Mouse (Mus musculus): Measurements from ENCODE around the gene Phf13. TPM values are rescaled to one million over a fixed set of nuclear protein-coding genes. Genes with fewer than 3 reads are reported as not detected.

The Phf13 gene
- polyA plus RNA-seq, 1 experiment from 2014 or later = 30.1 TPM

DNA sequence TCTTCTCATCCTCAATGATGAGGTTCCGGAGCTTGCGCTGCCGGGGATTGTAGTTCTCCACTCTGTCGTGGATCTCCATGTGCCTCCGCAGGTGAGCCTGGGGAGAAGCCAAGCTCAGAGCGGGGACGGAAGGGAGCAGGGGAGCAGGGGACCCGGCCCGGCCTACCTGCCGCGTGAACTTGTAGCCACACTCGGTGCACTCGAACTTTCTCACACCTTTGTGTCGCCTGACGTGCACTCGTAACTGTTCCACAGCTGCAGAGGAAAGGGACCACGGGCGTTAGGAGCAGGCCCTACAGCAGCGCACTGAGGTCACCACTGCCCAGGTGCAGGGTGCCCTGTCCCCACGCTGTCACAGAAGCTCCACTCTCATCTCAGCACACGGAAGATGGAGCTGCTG is 24.0 kb upstream of the Phf13 start:
- peaks cover 84% of the 10 kb centered on the region for H3K36me3 ChIP-seq (ENCODE audit: control insufficient read depth, insufficient read depth, low read length)

DNA sequence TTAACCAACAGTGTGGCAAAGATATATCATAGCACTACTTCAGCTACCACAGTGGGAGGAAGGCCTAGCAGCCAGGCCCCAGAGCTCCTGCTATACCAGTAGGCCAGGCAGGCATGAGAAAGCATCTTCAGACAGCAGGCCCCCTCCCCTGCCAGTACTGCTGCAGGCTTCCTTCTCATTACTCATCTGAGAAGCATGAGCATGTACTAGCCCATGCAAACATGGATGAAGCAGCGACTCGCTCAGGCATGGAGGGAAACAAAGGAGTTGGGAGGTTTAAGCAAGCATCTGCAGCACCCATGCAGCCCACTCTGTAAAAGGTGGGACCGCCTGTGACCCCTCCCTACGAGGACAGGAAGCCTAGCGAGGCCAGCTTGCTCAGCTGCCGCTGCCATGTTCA is 23.0 kb upstream of the Phf13 start:
- 83% methylated on average over 6 of the region's 6 CpGs for WGBS

More for the DNA sequence above, 24.0 kb upstream of the Phf13 start:
- no peak overlapping the region for H3K9ac ChIP-seq (ENCODE audit: low read depth, low read length)
- 93% methylated on average over 21 of the region's 21 CpGs for WGBS
- H3K4me2 ChIP-seq (replicated peaks; ENCODE audit: low read depth, low read length) = no peak overlapping the region
- ATAC-seq (ENCODE audit: low FRiP score, low TSS enrichment) = no peak
- no peaks in the 10 kb centered on the region for H3K27me3 ChIP-seq (ENCODE audit: control insufficient read depth, insufficient read depth, low read length)
- no peak overlapping the region for H3K4me3 ChIP-seq (ENCODE audit: low read length)
- H3K27ac ChIP-seq (ENCODE audit: low read depth, low read length) = no peak overlapping the region
- H3K4me1 ChIP-seq (ENCODE audit: control insufficient read depth, insufficient read depth, low read length) = peaks cover 1% of the 10 kb centered on the region; the same call in 1 of the 2 replicates
- no peaks in the 10 kb centered on the region for H3K9me3 ChIP-seq (ENCODE audit: control insufficient read depth, low read length)

DNA sequence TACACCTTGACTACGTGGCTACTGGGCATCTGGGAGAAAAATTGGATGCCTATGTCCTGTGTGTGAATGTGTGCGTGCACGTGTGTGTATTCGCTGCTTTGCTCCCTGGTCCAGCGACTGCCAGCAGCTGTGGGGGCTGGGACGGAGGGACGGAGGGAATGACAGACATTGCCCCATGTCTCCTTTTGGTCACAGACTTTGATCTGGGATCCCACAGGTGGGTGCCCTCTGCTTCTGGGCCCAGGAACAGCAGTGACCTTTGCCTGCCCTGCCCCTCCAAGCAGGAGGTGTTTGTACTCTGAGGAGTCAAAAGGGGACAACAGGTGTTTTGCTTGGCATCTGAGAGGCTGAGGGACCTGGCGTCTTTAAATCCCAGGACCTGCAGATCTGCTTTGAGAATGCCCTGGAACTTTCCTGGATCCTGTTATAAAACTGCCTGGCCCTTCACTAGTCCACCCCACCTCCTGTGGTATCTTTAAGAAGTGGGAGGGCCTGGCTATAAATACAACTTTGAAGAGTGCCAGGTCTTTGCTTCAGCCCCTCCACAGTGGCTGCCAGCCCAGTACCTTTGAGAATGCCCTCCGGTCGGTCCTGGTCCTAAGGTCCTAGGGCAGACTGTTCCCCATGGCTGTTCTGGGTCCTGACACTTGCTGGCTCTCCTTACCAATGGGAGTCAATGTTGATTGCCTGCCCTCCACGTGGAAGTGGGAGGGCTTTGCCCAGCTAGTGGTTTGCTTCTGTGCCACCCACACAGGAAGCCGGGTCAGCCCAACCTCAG is 17.2 kb upstream of the Phf13 start:
- no peaks in the 10 kb centered on the region for H3K27me3 ChIP-seq (ENCODE audit: control insufficient read depth, insufficient read depth, low read length)
- no peak overlapping the region for H3K4me2 ChIP-seq (replicated peaks; ENCODE audit: low read depth, low read length)
- no peak for ATAC-seq (ENCODE audit: low FRiP score, low TSS enrichment)
- no peak overlapping the region for H3K4me3 ChIP-seq (ENCODE audit: low read length)
- H3K4me1 ChIP-seq (ENCODE audit: control insufficient read depth, insufficient read depth, low read length) = peaks cover 19% of the 10 kb centered on the region
- H3K36me3 ChIP-seq (ENCODE audit: control insufficient read depth, insufficient read depth, low read length) = peaks cover 50% of the 10 kb centered on the region
- WGBS = 83% methylated on average over 12 of the region's 12 CpGs
- no peak overlapping the region for H3K9ac ChIP-seq (ENCODE audit: low read depth, low read length)
- no peak overlapping the region for H3K27ac ChIP-seq (ENCODE audit: low read depth, low read length)
- H3K9me3 ChIP-seq (ENCODE audit: control insufficient read depth, low read length) = no peaks in the 10 kb centered on the region

More for the DNA sequence above, 23.0 kb upstream of the Phf13 start:
- Histone ChIP-seq H3K36me3 (ENCODE audit: control insufficient read depth, insufficient read depth, low read length) (peaks cover 87% of the 10 kb centered on the region), H3K9me3 (ENCODE audit: control insufficient read depth, low read length) (no peaks in the 10 kb centered on the region), H3K9ac (ENCODE audit: low read depth, low read length) (no peak overlapping the region), H3K4me2 (replicated peaks; ENCODE audit: low read depth, low read length) (no peak overlapping the region), H3K27me3 (ENCODE audit: control insufficient read depth, insufficient read depth, low read length) (no peaks in the 10 kb centered on the region), H3K4me1 (ENCODE audit: control insufficient read depth, insufficient read depth, low read length) (no peaks in the 10 kb centered on the region), H3K27ac (ENCODE audit: low read depth, low read length) (no peak overlapping the region), H3K4me3 (ENCODE audit: low read length) (no peak overlapping the region)
- no peak for ATAC-seq (ENCODE audit: low FRiP score, low TSS enrichment)

DNA sequence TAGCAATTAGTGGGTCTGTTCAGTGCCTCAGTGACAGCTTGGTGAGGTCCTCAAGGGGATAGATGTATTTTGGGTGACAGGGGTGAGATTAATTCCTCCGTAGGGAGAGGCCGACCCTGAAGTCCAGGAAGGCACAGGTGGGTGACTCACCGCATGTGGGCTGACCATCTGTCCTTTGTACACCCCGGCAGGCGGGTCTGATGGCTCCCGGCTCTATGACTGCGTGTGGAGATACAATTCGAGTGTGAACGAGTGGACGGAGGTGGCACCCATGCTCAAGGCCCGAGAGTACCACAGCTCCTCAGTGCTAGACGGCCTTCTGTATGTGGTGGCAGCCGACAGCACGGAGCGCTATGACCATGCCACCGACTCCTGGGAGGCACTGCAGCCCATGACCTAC is 16.1 kb upstream of the Phf13 start:
- no peak for ATAC-seq (ENCODE audit: low FRiP score, low TSS enrichment)
- Histone ChIP-seq H3K36me3 (ENCODE audit: control insufficient read depth, insufficient read depth, low read length) (peaks cover 43% of the 10 kb centered on the region), H3K27me3 (ENCODE audit: control insufficient read depth, insufficient read depth, low read length) (no peaks in the 10 kb centered on the region), H3K4me2 (replicated peaks; ENCODE audit: low read depth, low read length) (no peak overlapping the region), H3K4me1 (ENCODE audit: control insufficient read depth, insufficient read depth, low read length) (peaks cover 28% of the 10 kb centered on the region), H3K9me3 (ENCODE audit: control insufficient read depth, low read length) (no peaks in the 10 kb centered on the region), H3K4me3 (ENCODE audit: low read length) (no peak overlapping the region), H3K9ac (ENCODE audit: low read depth, low read length) (no peak overlapping the region), H3K27ac (ENCODE audit: low read depth, low read length) (no peak overlapping the region)
- WGBS = 93% methylated on average over 16 of the region's 16 CpGs

DNA sequence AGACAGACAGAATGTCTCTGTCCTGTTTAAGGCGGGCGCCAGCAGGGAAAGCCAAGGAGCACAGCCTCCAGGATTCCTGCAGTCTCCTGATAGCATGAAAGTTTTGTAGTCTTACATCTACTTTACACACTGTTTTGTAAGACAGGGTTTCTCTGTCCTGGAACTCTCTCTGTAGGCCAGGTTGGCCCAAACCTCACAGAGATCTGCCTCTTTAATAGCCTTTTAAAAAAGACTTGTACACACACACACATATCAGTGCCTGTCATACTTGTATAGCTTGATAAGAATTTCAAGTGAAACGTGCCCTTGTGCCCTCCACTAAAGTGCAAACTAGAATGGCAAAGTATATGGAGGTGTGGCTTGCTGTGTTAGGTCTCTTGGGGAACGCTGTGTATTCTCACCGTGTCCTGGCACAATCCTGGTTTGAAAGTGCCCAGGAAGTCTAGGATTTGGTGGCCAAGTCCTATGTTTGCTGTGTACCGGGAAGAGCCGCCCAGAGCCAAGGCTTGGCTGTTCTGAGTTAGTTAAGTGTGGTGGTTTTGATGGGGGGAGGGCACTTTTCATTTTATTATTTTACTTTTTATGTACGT is 15.2 kb upstream of the Phf13 start:
- Histone ChIP-seq H3K4me3 (ENCODE audit: low read length) (peak overlapping the region; percentile 81; the same call in 1 of the 2 replicates), H3K27me3 (ENCODE audit: control insufficient read depth, insufficient read depth, low read length) (no peaks in the 10 kb centered on the region), H3K36me3 (ENCODE audit: control insufficient read depth, insufficient read depth, low read length) (peaks cover 38% of the 10 kb centered on the region), H3K27ac (ENCODE audit: low read depth, low read length) (no peak overlapping the region), H3K9ac (ENCODE audit: low read depth, low read length) (peak overlapping the region; percentile 25; the same call in 1 of the 2 replicates), H3K4me1 (ENCODE audit: control insufficient read depth, insufficient read depth, low read length) (peaks cover 28% of the 10 kb centered on the region), H3K4me2 (replicated peaks; ENCODE audit: low read depth, low read length) (peak overlapping the region; percentile 98), H3K9me3 (ENCODE audit: control insufficient read depth, low read length) (no peaks in the 10 kb centered on the region)
- no peak for ATAC-seq (ENCODE audit: low FRiP score, low TSS enrichment)
- 82% methylated on average over 8 of the region's 8 CpGs for WGBS

DNA sequence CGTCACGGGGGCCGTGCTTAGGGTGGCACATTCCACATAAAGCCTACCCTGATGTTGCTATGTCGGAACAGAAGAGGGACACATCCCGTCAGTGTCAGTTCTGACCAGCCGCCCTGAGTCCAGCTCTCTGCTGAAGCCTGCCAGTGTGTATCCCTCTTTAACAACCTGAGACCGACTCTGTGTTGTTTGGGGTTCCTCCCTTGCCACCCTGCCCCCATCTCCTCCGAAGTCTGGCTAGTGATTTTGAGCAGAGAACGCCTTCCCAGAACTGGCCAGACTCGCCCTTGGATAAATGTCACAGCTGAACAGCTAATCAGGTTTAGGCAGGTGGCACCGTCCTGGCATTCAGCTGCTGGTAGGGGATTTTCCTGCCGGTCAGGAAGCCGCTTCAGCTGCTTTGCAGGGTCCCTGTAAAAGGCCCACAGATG is 14.7 kb upstream of the Phf13 start:
- peak overlapping the region; percentile 81 for H3K4me3 ChIP-seq (ENCODE audit: low read length)
- H3K4me2 ChIP-seq (replicated peaks; ENCODE audit: low read depth, low read length) = peak overlapping the region; percentile 98
- ATAC-seq (ENCODE audit: low FRiP score, low TSS enrichment) = no peak
- H3K36me3 ChIP-seq (ENCODE audit: control insufficient read depth, insufficient read depth, low read length) = peaks cover 33% of the 10 kb centered on the region
- H3K4me1 ChIP-seq (ENCODE audit: control insufficient read depth, insufficient read depth, low read length) = peaks cover 28% of the 10 kb centered on the region
- no peaks in the 10 kb centered on the region for H3K9me3 ChIP-seq (ENCODE audit: control insufficient read depth, low read length)
- 12% methylated on average over 13 of the region's 13 CpGs for WGBS
- no peak overlapping the region for H3K27ac ChIP-seq (ENCODE audit: low read depth, low read length)
- no peaks in the 10 kb centered on the region for H3K27me3 ChIP-seq (ENCODE audit: control insufficient read depth, insufficient read depth, low read length)
- H3K9ac ChIP-seq (ENCODE audit: low read depth, low read length) = peak overlapping the region; percentile 72; the same call in 1 of the 2 replicates

DNA sequence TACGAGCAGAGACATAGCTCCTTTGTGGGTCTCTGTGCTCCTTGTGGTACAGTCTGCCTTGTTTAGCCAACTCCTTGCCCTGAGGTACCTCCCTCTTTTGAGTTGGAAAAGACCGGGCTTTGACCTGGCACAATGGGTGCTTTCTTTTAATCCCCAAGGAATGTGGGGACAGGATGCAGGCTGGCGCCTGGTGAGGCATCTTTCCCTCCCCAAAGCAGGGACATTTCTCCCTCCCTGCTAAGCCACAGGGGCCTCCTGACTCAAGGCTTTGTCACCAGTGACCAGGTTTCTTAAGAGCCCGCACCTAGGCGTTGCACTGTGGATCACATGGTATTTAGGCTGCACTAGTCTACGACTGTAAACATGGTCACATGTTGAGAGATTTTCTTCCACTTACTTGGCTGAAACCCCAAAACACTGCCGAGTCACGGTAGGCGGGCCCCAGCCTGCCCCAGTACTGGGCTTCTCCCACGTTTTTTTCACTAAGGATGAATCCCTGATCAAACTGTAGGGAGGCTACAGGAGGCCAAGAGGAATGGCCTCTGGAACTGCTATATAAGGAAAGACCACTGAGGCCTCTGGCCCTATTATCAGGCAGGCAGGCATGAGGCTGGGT is 14.1 kb upstream of the Phf13 start:
- H3K9me3 ChIP-seq (ENCODE audit: control insufficient read depth, low read length) = no peaks in the 10 kb centered on the region
- H3K27ac ChIP-seq (ENCODE audit: low read depth, low read length) = no peak overlapping the region
- peak overlapping the region; percentile 81 for H3K4me3 ChIP-seq (ENCODE audit: low read length)
- peak overlapping the region; percentile 72; the same call in 1 of the 2 replicates for H3K9ac ChIP-seq (ENCODE audit: low read depth, low read length)
- peaks cover 28% of the 10 kb centered on the region for H3K36me3 ChIP-seq (ENCODE audit: control insufficient read depth, insufficient read depth, low read length)
- no peaks in the 10 kb centered on the region for H3K27me3 ChIP-seq (ENCODE audit: control insufficient read depth, insufficient read depth, low read length)
- H3K4me2 ChIP-seq (replicated peaks; ENCODE audit: low read depth, low read length) = peak overlapping the region; percentile 98
- WGBS = 1% methylated on average over 10 of the region's 10 CpGs
- H3K4me1 ChIP-seq (ENCODE audit: control insufficient read depth, insufficient read depth, low read length) = peaks cover 28% of the 10 kb centered on the region
- no peak for ATAC-seq (ENCODE audit: low FRiP score, low TSS enrichment)

DNA sequence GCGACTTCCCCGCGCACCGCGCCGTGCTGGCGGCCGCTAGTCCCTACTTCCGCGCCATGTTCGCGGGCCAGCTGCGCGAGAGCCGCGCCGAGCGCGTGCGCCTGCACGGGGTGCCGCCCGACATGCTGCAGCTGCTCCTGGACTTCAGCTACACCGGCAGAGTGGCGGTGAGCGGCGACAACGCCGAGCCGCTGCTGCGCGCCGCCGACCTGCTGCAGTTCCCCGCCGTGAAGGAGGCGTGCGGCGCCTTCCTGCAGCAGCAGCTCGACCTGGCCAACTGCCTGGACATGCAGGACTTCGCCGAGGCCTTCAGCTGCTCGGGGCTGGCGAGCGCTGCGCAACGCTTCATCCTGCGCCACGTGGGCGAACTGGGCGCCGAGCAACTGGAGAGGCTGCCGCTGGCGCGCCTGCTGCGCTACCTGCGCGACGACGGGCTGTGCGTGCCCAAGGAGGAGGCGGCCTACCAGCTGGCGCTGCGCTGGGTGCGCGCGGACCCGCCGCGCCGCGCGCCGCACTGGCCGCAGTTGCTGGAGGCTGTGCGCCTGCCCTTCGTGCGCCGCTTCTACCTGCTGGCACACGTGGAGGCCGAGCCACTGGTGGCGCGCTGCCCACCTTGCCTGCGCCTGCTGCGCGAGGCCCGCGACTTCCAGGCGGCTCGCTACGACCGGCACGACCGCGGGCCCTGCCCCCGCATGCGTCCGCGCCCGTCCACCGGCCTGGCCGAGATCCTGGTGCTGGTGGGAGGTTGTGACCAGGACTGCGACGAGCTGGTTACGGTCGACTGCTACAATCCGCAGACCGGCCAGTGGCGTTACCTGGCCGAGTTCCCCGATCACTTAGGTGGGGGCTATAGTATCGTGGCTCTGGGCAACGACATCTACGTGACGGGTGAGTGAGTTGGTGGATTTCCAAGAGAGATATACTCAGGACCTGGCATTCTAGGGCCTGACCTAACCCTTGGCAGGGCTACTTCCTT is 13.3 kb upstream of the Phf13 start:
- Histone ChIP-seq H3K36me3 (ENCODE audit: control insufficient read depth, insufficient read depth, low read length) (peaks cover 20% of the 10 kb centered on the region), H3K4me3 (ENCODE audit: low read length) (peak overlapping the region; percentile 81), H3K9ac (ENCODE audit: low read depth, low read length) (peak overlapping the region; percentile 72), H3K27me3 (ENCODE audit: control insufficient read depth, insufficient read depth, low read length) (no peaks in the 10 kb centered on the region), H3K9me3 (ENCODE audit: control insufficient read depth, low read length) (no peaks in the 10 kb centered on the region), H3K4me2 (replicated peaks; ENCODE audit: low read depth, low read length) (peak overlapping the region; percentile 98), H3K4me1 (ENCODE audit: control insufficient read depth, insufficient read depth, low read length) (peaks cover 28% of the 10 kb centered on the region), H3K27ac (ENCODE audit: low read depth, low read length) (peak overlapping the region; percentile 83)
- peak; percentile 34 for ATAC-seq (ENCODE audit: low FRiP score, low TSS enrichment)
- under 1% methylated on average over 114 of the region's 115 CpGs for WGBS
